Mouse (Mus musculus) kidney, postnatal 4 days (tissue): ENCODE measurements at regions not wholly inside any gene's neighbourhood (a gene's known extent, or its start where the extent isn't known, plus 50 kb on each side); places are given as distances from the start of the nearest gene placed in this dataset.

ENCODE experiments used
- DNase-seq, 2 experiments: peaks; one replicate each; pipeline ENCODE4 v3.0.0; 2021; ENCODE audit warnings: mixed read lengths in 2 of 2

- DNase-seq = no peak
Observed at GRCm38 (mm10) chr2:159680641-159681040, 653.3 kb downstream of the Gm826 start.

GRCm38 (mm10) chr2:159703100-159703499, 630.9 kb downstream of the Gm826 start:
- DNase-seq = no peak

DNA sequence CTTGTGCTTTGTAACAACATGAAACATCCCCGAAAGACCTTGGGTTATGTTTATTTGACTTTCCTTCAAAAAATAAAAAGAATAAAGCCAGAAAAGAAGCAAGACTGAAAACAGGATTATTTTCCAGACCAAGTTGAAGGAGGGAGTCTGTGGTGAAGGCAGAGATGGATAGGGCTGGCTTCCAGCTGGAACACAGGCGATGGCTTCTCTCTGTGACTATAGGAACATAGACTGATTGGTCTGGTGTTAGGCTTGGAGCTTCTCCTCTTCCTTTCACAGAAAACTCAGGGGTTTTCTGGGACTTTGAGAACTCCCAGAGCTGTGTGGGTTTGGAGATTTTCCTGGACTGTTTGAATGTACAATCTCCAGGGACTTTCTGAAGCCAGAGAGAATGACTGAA, 625.8 kb downstream of the Gm826 start:
- DNase-seq = peak in 1 of 2 experiments; percentile 36

- no peak for DNase-seq
Observed at GRCm38 (mm10) chr2:159714633-159715032, 619.3 kb downstream of the Gm826 start.

DNA sequence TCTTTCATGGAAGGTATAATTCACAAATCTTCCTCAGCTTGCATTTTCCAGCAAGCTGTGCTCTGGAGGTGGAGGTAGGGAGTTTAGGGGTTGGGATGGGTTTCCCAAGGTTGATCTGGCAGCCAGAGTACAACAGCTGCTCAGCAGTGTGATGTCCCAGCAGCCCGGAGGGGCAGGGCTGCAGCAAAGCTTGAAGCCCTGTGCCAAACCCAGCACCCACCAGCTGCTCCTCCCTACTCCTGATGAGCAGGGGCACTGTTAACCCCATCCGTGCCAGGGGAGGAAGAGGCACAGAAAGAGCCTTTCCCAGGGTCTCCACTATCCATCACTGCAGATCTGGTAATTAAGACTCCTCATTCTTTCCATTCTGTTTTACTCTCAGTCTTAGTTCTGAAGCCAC, 615.2 kb downstream of the Gm826 start:
- DNase-seq = no peak

DNA sequence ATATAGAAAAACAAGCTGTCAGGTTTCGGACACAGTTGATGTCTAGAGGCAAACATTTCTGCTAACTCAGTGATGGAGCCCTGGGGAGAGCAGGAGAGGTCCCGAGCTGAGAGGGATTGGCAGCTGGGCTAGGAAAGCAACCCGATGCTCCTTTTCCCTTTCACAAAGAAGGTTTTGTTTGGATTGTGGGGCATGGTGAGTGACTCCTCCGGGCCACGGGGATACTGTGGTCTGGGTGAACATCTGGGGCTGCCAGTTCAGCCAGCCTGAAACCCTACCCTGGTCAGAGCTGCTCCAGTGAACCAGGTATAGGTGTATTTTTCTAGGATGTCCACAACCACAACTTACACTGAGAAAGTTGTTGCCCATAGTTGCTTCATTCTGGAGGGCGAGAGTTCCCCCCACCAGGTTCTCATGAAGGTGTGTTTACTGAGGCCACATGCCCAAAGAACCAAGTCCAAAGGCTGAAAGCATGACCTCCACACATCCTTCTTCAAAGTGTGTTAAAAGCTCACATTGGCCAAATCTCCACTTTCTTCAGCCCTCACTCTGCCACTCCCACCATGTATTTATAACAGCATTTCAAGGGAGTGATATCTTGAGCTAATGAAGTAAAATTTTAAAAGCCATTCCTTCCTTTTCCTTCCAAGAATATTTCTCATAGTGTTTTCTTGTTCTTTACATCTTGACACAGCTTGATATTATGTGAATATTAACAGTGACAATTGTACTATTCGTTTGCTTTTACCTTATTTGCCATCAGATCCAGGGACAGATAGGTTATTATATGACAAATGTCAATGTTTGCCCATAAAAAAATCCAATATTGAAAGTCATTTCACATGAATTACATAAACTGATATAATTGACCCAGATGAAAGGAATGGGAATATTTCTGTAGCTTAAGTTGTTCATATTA, 608.5 kb downstream of the Gm826 start:
- DNase-seq = no peak

- no peak for DNase-seq
Observed at GRCm38 (mm10) chr2:159729301-159729700, 604.7 kb downstream of the Gm826 start.

- DNase-seq = no peak
Observed at GRCm38 (mm10) chr2:159730221-159730620, 603.7 kb downstream of the Gm826 start.

GRCm38 (mm10) chr2:159731305-159731704, 602.7 kb downstream of the Gm826 start:
- DNase-seq = no peak

GRCm38 (mm10) chr2:159732413-159732812, 601.5 kb downstream of the Gm826 start:
- peak; percentile 15 to 45 for DNase-seq

DNA sequence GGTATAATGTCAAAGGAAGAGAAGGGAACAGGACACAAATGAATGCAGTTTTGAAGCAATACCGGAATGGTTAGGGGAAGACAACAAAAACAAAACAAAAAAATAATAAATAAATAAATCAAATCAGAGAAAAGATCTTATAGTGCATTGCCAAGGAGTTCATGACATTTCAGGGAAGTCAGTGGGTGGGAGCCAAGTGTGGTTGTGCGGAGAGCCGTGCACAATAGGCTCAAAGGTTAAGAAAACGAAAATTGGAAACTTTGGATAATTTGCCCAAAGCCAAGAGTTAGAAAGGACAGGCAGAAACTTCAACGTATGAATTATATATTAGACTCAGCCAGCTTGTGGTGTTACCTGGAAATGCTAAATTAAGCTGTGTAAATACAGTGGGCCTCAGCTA, 599.4 kb downstream of the Gm826 start:
- no peak for DNase-seq

DNA sequence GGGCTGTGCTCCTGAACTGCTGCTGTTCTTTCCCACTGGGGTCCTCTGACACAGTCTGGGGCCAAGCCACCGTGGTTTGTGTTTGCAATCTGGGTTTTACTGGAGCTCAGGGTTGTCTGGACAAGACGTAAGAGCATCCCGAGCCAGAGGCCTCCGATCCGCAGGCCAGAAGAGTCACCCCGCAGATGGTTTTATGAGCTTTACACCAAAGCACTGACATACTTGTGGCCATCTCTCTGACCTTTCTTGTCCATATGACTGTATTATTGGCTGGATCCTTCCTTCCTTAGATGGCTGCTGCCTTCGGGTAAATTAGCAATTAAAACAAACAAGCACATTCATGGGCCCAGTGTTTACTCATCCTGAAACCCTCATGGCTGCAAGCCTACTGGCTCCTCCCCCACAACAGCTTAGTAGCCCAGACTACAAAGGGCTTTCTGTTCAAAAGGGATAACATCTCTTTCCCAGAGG, 578.4 kb downstream of the Gm826 start:
- DNase-seq = peak; percentile 32 to 54

- no peak for DNase-seq
Observed at GRCm38 (mm10) chr2:159760806-159761205, 573.2 kb downstream of the Gm826 start.

DNA sequence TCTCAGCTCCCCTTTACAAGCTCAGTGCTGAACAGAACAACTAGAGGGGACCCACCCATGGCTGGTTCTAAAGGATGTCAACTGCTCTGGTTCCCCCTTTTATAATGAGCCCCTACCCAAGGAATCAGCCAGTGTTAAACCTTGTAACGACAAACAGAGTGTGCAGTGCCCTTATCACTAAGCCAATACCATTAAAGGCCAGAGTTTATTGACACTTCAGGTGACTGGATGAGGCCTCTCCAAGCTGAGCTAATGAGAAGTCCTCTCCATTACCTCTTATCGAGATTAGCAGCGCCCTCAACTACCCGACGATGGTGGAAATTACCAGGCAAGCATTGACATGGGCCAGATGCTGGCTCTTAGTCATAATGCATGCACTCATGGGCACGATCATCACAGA, 570.8 kb downstream of the Gm826 start:
- no peak for DNase-seq
